Mouse (Mus musculus) forebrain, embryonic 11.5 days (tissue): Measurements from ENCODE around the gene Magel2. TPM values are rescaled to one million over a fixed set of nuclear protein-coding genes. Genes with fewer than 3 reads are reported as not detected.

Experiments
- ATAC-seq: fragments of 200-750 bp; cut with Nextera tagmentation; replicated peaks from 2 replicates; pipeline ENCODE4 v1.8.0; 2017; ENCODE audit warnings: moderate TSS enrichment; ENCODE audit not compliant: low FRiP score
- DNase-seq: peaks from one replicate; pipeline ENCODE4 v3.0.0-alpha.2; 2017; ENCODE audit warnings: low spot score
- H3K27ac ChIP-seq: fragments of 300-500 bp; sonication (generic); 2 replicates; pipeline ENCODE4 v1.5.1; 2014; ENCODE audit warnings: low read depth, low read length
- H3K27me3 ChIP-seq: fragments of 300-500 bp; sonication (generic); 2 replicates; pipeline ENCODE4 v1.6.1; 2014; ENCODE audit warnings: mild to moderate bottlenecking, low read length, mixed read lengths; ENCODE audit not compliant: control insufficient read depth, insufficient read depth
- H3K36me3 ChIP-seq: fragments of 300-500 bp; sonication (generic); 2 replicates; pipeline ENCODE4 v1.6.1; 2014; ENCODE audit warnings: mild to moderate bottlenecking, low read length, moderate library complexity, mixed read lengths; ENCODE audit not compliant: control insufficient read depth, insufficient read depth
- H3K4me1 ChIP-seq: fragments of 300-500 bp; sonication (generic); replicated peaks from 2 replicates; pipeline ENCODE4 v1.6.1; 2014; ENCODE audit warnings: low read length, mixed read lengths; ENCODE audit not compliant: control insufficient read depth, insufficient read depth
- H3K4me2 ChIP-seq: fragments of 300-500 bp; sonication (generic); 2 replicates; pipeline ENCODE4 v1.6.1; 2014; ENCODE audit warnings: low read depth, mild to moderate bottlenecking, low read length, moderate library complexity, mixed read lengths; ENCODE audit not compliant: severe bottlenecking
- H3K4me3 ChIP-seq: fragments of 300-500 bp; sonication (generic); 2 replicates; pipeline ENCODE4 v1.5.1; 2014; ENCODE audit warnings: low read depth, low read length
- H3K9ac ChIP-seq: fragments of 300-500 bp; sonication (generic); 2 replicates; pipeline ENCODE4 v1.6.1; 2014; ENCODE audit warnings: low read length
- H3K9me3 ChIP-seq: fragments of 300-500 bp; sonication (generic); 2 replicates; pipeline ENCODE4 v1.6.1; 2016; ENCODE audit warnings: low read length, mixed read lengths; ENCODE audit not compliant: control insufficient read depth
- WGBS: fragments of 180-500 bp; shearing (Covaris S2); extraction: QIAGEN DNeasy Blood & Tissue Kit; methylation state at CpG from one replicate; pipeline ENCODE4 v1.1.7; 2014; 5-methylcytosine and 5-hydroxymethylcytosine counted together
- polyA plus RNA-seq: library from polyadenylated mRNA; unstranded; fragments of >200 nt; fragmentation: Nextera tagmentation; extraction: Ambion mirVana; gene quantifications from 2 replicates; pipeline ENCODE4 v1.2.1, GENCODE M21; 2014

Magel2 gene
- polyA plus RNA-seq = 12.5 and 13.9 TPM in 2 replicates

DNA sequence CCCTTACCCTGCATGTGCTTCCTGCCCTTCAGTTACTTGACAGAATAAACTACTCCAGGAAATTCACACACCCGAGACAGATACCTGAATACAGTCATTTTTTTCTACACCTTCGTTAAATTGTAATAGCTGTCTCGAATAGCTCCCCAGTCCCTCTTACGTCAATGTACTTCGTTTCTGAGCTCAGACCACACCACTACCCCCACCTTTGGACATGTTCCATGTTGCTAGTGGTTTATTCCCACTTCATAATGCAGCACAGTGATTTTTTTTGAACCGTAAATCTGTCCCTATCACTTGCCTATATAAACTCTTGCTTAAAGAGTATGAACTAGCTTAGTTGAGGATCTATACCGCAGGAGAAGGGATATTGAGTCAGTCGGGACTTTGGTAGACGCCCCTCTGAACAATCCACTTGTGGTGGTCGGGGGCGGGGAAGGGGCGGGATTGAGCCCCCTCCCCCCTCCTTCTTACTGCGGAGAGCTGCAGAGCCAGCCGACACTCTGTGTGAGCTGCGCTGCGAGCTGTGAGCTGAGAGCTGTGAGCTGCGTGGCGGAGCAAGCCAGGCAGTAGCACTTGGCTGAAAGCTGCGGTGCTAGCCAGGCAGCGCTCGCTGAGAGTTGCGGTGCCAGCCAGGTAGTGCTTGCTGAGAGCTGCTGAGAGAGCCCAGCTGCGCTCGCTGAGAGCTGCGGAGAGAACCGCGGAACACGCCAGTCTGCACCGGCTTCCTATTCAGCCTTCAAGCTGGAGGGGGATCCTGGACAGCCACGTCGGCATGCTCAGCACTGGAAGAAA is at the start of gene Magel2:
Gene Magel2, plus strand, starts transcription at position 501 of the 795 bp plus-strand sequence.
- Histone ChIP-seq H3K36me3 (no peaks in the 10 kb centered on the region), H3K9me3 (no peaks in the 10 kb centered on the region; the same call in 1 of the 2 replicates), H3K4me2 (peak within 1 kb of the TSS; percentile 68), H3K9ac (peak within 1 kb of the TSS; percentile 61), H3K27me3 (no peaks in the 10 kb centered on the region), H3K27ac (peak within 1 kb of the TSS; percentile 53), H3K4me3 (peak within 1 kb of the TSS; percentile 43), H3K4me1 (0 out of 2 replicates have a peak, but pooled peaks cover 2% of the 10 kb centered on the region)
- DNase-seq = peak; percentile 82
- ATAC-seq = peak; percentile 92
- WGBS = 22% methylated on average over 31 of the region's 31 CpGs

DNA sequence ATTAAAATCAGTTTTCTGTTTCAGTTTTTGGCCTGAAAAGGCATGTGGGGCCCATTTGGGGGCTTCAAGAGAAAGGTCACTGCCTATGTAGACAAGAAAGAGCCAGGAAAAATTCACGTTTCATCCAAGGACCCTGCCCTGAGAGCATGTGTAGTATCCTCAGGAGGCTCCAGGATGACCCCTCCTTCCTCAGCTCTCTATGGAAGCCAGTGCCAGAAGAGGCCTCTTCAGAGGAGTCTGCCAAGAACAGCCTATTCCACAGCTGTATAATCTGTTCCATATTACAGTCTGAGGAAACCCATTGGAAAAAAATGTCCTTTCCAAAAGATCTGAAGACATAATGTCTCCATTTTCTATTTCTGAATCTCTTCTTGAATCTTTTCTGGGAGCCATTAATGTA is 31.4 kb upstream of the Magel2 start:
- Histone ChIP-seq H3K9ac (no peak overlapping the region), H3K36me3 (no peaks in the 10 kb centered on the region), H3K4me3 (no peak overlapping the region), H3K27ac (no peak overlapping the region), H3K27me3 (no peaks in the 10 kb centered on the region), H3K9me3 (peaks cover 2% of the 10 kb centered on the region; the same call in 1 of the 2 replicates), H3K4me1 (0 out of 2 replicates have a peak, but pooled peaks cover 2% of the 10 kb centered on the region), H3K4me2 (no peak overlapping the region)
- WGBS = 53% methylated on average over 1 of the region's 1 CpGs
- ATAC-seq (no peak), DNase-seq (no peak)

- Histone ChIP-seq H3K4me2 (no peak within 1 kb of the TSS), H3K9me3 (peaks cover 2% of the 10 kb centered on the region; the same call in 1 of the 2 replicates), H3K4me1 (0 out of 2 replicates have a peak, but pooled peaks cover 2% of the 10 kb centered on the region), H3K36me3 (no peaks in the 10 kb centered on the region), H3K9ac (no peak within 1 kb of the TSS), H3K27me3 (no peaks in the 10 kb centered on the region), H3K27ac (no peak within 1 kb of the TSS), H3K4me3 (no peak within 1 kb of the TSS)
- no peak for DNase-seq
- 70% methylated on average over 1 of the region's 1 CpGs for WGBS
- no peak for ATAC-seq
Measured at GRCm38 (mm10) chr7:62346269-62346668, 30.5 kb upstream of the Magel2 start, which contains the start of gene Ndn. Gene Ndn (plus strand): TSS chr7:62346569.

GRCm38 (mm10) chr7:62348106-62348803 is 28.6 kb upstream of the Magel2 start:
- Histone ChIP-seq H3K4me1 (0 out of 2 replicates have a peak, but pooled peaks cover 2% of the 10 kb centered on the region), H3K36me3 (no peaks in the 10 kb centered on the region), H3K9ac (peak overlapping the region; percentile 56), H3K4me3 (peak overlapping the region; percentile 44), H3K27me3 (no peaks in the 10 kb centered on the region), H3K9me3 (peaks cover 2% of the 10 kb centered on the region; the same call in 1 of the 2 replicates), H3K27ac (peak overlapping the region; percentile 62), H3K4me2 (peak overlapping the region; percentile 60)
- ATAC-seq = peak; percentile 94
- WGBS = 16% methylated on average over 41 of the region's 42 CpGs
- peak; percentile 89 for DNase-seq

DNA sequence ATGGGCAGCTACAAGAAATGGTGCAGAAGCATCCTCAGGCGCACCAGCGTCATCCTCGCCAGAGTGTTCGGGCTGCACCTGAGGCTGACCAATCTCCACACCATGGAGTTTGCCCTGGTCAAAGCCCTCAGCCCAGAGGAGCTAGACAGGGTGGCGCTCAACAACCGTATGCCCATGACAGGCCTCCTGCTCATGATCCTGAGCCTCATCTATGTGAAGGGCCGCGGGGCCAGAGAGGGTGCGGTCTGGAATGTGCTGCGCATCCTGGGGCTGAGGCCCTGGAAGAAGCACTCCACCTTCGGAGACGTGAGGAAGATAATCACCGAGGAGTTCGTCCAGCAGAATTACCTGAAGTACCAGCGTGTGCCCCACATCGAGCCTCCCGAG is 28.0 kb upstream of the Magel2 start:
- H3K27me3 ChIP-seq = no peaks in the 10 kb centered on the region
- 29% methylated on average over 17 of the region's 17 CpGs for WGBS
- no peak overlapping the region; the same call in 1 of the 2 replicates for H3K27ac ChIP-seq
- peak overlapping the region; percentile 60 for H3K4me2 ChIP-seq
- peak overlapping the region; percentile 56 for H3K9ac ChIP-seq
- H3K9me3 ChIP-seq = peaks cover 2% of the 10 kb centered on the region; the same call in 1 of the 2 replicates
- H3K4me1 ChIP-seq = 0 out of 2 replicates have a peak, but pooled peaks cover 2% of the 10 kb centered on the region
- DNase-seq (peak; percentile 53), ATAC-seq (peak; percentile 24)
- peak overlapping the region; percentile 44 for H3K4me3 ChIP-seq
- no peaks in the 10 kb centered on the region for H3K36me3 ChIP-seq

- no peak for ATAC-seq
- Histone ChIP-seq H3K9me3 (peaks cover 2% of the 10 kb centered on the region; the same call in 1 of the 2 replicates), H3K36me3 (no peaks in the 10 kb centered on the region), H3K27me3 (no peaks in the 10 kb centered on the region), H3K9ac (no peak overlapping the region), H3K4me2 (no peak overlapping the region), H3K27ac (no peak overlapping the region), H3K4me3 (no peak overlapping the region), H3K4me1 (0 out of 2 replicates have a peak, but pooled peaks cover 2% of the 10 kb centered on the region)
- 57% methylated on average over 8 of the region's 8 CpGs for WGBS
- no peak for DNase-seq
Measured at GRCm38 (mm10) chr7:62351266-62351665, 25.5 kb upstream of the Magel2 start.

- WGBS = 71% methylated on average over 7 of the region's 7 CpGs
Measured at GRCm38 (mm10) chr7:62365039-62365636, 11.7 kb upstream of the Magel2 start.

DNA sequence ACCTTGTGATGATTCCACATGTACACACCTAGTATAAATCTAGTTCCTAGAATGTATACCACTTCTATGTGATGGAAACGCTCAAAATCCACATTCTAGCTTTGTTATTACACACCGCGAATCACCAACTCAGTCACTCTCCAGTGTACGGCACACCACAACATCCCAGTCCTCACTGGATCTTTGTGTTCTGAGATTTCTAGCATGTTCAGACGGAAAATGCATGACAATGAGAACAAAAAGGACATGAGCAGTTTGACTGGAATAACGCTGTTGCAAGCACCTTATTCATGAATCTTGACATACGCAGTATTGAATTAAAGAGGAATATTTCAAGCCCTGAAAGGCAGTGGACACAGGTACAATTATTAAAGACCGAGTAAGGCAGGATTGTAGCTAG is 10.1 kb upstream of the Magel2 start:
- WGBS = 69% methylated on average over 8 of the region's 8 CpGs
- Histone ChIP-seq H3K4me3 (no peak overlapping the region), H3K9ac (no peak overlapping the region), H3K4me2 (no peak overlapping the region), H3K4me1 (no peaks in the 10 kb centered on the region), H3K27me3 (no peaks in the 10 kb centered on the region), H3K9me3 (no peaks in the 10 kb centered on the region; the same call in 1 of the 2 replicates), H3K27ac (no peak overlapping the region), H3K36me3 (no peaks in the 10 kb centered on the region)
- ATAC-seq = no peak
- no peak for DNase-seq

More at GRCm38 (mm10) chr7:62365039-62365636, 11.7 kb upstream of the Magel2 start:
- Histone ChIP-seq H3K9me3 (no peaks in the 10 kb centered on the region; the same call in 1 of the 2 replicates), H3K4me1 (no peaks in the 10 kb centered on the region), H3K27me3 (no peaks in the 10 kb centered on the region), H3K4me2 (no peak overlapping the region), H3K27ac (peak overlapping the region; percentile 53; the same call in 1 of the 2 replicates), H3K36me3 (no peaks in the 10 kb centered on the region), H3K9ac (no peak overlapping the region), H3K4me3 (no peak overlapping the region)
- DNase-seq = no peak
- ATAC-seq = no peak
